Mouse (Mus musculus): Measurements from ENCODE around the gene Krt26. TPM values are rescaled to one million over a fixed set of nuclear protein-coding genes. Genes with fewer than 3 reads are reported as not detected.
A peak's percentile ranks its signal among the peaks of the same experiment; 100 is the strongest.

Gene Krt26
- not detected in 2 replicates for polyA plus RNA-seq (2014; fragmentation: Nextera tagmentation; extraction: Ambion mirVana)

DNA sequence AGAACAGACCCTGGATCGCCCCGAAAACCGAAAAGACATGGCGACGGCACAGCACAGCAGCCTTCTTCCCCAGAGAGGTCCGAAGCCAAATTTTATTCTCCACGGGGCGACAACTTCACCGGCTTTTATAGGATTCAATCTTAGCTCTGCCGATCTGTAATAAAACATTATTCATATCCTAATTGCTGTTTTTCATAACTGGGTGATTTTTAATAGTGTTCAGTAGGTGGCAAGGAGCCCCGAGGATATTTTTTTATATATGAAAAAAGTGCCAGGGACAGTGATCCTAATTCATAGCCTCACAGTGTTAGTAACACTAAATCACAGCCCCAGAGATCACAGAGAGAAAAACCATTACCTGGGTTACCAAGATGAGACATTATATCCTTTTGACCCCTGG, at the start of gene Krt26:
Gene Krt26 (minus strand): TSS at position 101 of the 400 bp plus-strand sequence.
- 95% methylated on average over 11 of the region's 11 CpGs for whole genome bisulfite sequencing
- no peak for ATAC-seq (replicated peaks; ENCODE audit: low FRiP score)
- no peaks in the 10 kb centered on the region; the same call in 1 of the 2 replicates for H3K4me1 ChIP-seq (replicated peaks; ENCODE audit: control insufficient read depth, insufficient read depth, low read length)

GRCm38 (mm10) chr11:99385813-99386721, 48.3 kb upstream of the Krt26 start:
- 2% methylated on average over 71 of the region's 71 CpGs for WGBS
- Histone ChIP-seq H3K4me2 (ENCODE audit: low read depth, low read length, severe bottlenecking) (peak overlapping the region; percentile 77), H3K4me1 (replicated peaks; ENCODE audit: control insufficient read depth, insufficient read depth, low read length) (no peaks in the 10 kb centered on the region; the same call in 1 of the 2 replicates), H3K4me3 (ENCODE audit: low read depth, low read length) (peak overlapping the region; percentile 57), H3K9ac (ENCODE audit: low read length) (peak overlapping the region; percentile 71), H3K9me3 (ENCODE audit: control insufficient read depth, low read length) (no peaks in the 10 kb centered on the region), H3K27ac (ENCODE audit: low read depth, low read length) (peak overlapping the region; percentile 96), H3K27me3 (ENCODE audit: control insufficient read depth, insufficient read depth, low read length) (no peaks in the 10 kb centered on the region), H3K36me3 (ENCODE audit: control insufficient read depth, insufficient read depth, low read length) (no peaks in the 10 kb centered on the region; the same call in 1 of the 2 replicates)
- peak; percentile 95 for DNase-seq (ENCODE audit: low spot score)
- peak; percentile 90 for ATAC-seq (replicated peaks; ENCODE audit: low FRiP score)

More for the DNA sequence above, at the start of gene Krt26:
- H3K4me3 ChIP-seq (ENCODE audit: low read depth, low read length), result no peak within 1 kb of the TSS
- no peaks in the 10 kb centered on the region for H3K27me3 ChIP-seq (ENCODE audit: control insufficient read depth, insufficient read depth, low read length)
- no peaks in the 10 kb centered on the region for H3K36me3 ChIP-seq (ENCODE audit: control insufficient read depth, insufficient read depth, low read length)
- no peak for DNase-seq (ENCODE audit: low spot score)
- H3K9me3 ChIP-seq (ENCODE audit: control insufficient read depth, low read length), result no peaks in the 10 kb centered on the region
- H3K9ac ChIP-seq (ENCODE audit: low read length), result no peak within 1 kb of the TSS
- H3K27ac ChIP-seq (ENCODE audit: low read depth, low read length), result no peak within 1 kb of the TSS
- H3K4me2 ChIP-seq (ENCODE audit: low read depth, low read length, severe bottlenecking), result no peak within 1 kb of the TSS

DNA sequence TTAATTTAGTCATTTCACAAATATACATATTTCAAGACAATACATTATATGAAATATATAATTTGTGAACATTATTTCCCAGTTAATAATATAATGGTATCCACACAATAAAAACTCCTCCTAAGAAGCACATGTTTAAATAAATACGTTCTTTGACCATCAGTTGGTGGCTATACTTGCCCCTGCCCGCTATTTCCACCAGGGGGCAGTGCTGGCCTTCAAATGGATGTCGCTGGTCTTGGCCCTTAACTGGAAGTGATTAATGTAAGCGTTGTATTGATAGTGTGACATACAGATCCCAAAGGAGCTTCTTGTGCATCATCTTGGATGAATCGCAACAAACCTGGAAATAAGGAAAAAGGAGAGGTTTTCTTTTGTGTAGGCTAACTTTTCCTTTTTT, 41.8 kb upstream of the Krt26 start:
- Histone ChIP-seq H3K4me2 (ENCODE audit: low read depth, low read length, severe bottlenecking) (no peak overlapping the region), H3K9ac (ENCODE audit: low read length) (no peak overlapping the region)
- 13% methylated on average over 5 of the region's 5 CpGs for WGBS

DNA sequence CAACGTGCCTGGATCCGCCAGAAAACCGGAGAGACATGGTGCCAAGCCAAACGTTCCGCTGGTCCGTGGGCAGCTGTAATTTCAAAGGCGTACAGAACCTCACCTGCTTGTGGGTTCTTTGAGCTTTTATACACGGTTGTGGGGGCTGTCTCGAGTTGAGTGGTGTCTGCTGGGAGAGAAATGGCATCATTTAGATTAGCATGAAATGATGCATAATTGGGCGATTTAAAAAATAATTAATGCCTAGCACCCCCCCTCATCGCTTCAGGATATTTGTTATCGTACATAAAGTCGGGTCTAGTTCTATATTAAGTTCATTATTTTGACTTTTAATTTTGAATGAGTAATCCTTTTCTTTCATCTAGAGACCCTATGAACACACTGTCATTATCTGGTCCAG, 37.0 kb upstream of the Krt26 start, which contains the start of gene Krt28:
Gene Krt28 (minus strand): TSS at position 101 of the 400 bp plus-strand sequence.
- ATAC-seq (replicated peaks; ENCODE audit: low FRiP score) (no peak), DNase-seq (ENCODE audit: low spot score) (no peak)
- Histone ChIP-seq H3K4me2 (ENCODE audit: low read depth, low read length, severe bottlenecking) (no peak within 1 kb of the TSS), H3K27me3 (ENCODE audit: control insufficient read depth, insufficient read depth, low read length) (no peaks in the 10 kb centered on the region), H3K36me3 (ENCODE audit: control insufficient read depth, insufficient read depth, low read length) (no peaks in the 10 kb centered on the region), H3K4me1 (replicated peaks; ENCODE audit: control insufficient read depth, insufficient read depth, low read length) (no peaks in the 10 kb centered on the region), H3K4me3 (ENCODE audit: low read depth, low read length) (no peak within 1 kb of the TSS), H3K9ac (ENCODE audit: low read length) (no peak within 1 kb of the TSS), H3K27ac (ENCODE audit: low read depth, low read length) (no peak within 1 kb of the TSS), H3K9me3 (ENCODE audit: control insufficient read depth, low read length) (no peaks in the 10 kb centered on the region)
- 87% methylated on average over 13 of the region's 13 CpGs for WGBS

More for the DNA sequence above, 41.8 kb upstream of the Krt26 start:
- Histone ChIP-seq H3K4me3 (ENCODE audit: low read depth, low read length) (no peak overlapping the region), H3K27ac (ENCODE audit: low read depth, low read length) (no peak overlapping the region), H3K27me3 (ENCODE audit: control insufficient read depth, insufficient read depth, low read length) (no peaks in the 10 kb centered on the region), H3K36me3 (ENCODE audit: control insufficient read depth, insufficient read depth, low read length) (no peaks in the 10 kb centered on the region), H3K9me3 (ENCODE audit: control insufficient read depth, low read length) (no peaks in the 10 kb centered on the region), H3K4me1 (replicated peaks; ENCODE audit: control insufficient read depth, insufficient read depth, low read length) (no peaks in the 10 kb centered on the region)
- DNase-seq (ENCODE audit: low spot score), result peak; percentile 84
- ATAC-seq (replicated peaks; ENCODE audit: low FRiP score), result no peak

GRCm38 (mm10) chr11:99369853-99370451, 32.2 kb upstream of the Krt26 start:
- Histone ChIP-seq H3K9me3 (ENCODE audit: control insufficient read depth, low read length) (no peaks in the 10 kb centered on the region), H3K27me3 (ENCODE audit: control insufficient read depth, insufficient read depth, low read length) (no peaks in the 10 kb centered on the region), H3K9ac (ENCODE audit: low read length) (no peak overlapping the region), H3K4me3 (ENCODE audit: low read depth, low read length) (no peak overlapping the region), H3K27ac (ENCODE audit: low read depth, low read length) (no peak overlapping the region), H3K4me1 (replicated peaks; ENCODE audit: control insufficient read depth, insufficient read depth, low read length) (no peaks in the 10 kb centered on the region), H3K4me2 (ENCODE audit: low read depth, low read length, severe bottlenecking) (no peak overlapping the region), H3K36me3 (ENCODE audit: control insufficient read depth, insufficient read depth, low read length) (no peaks in the 10 kb centered on the region)
- DNase-seq (ENCODE audit: low spot score), result no peak
- no peak for ATAC-seq (replicated peaks; ENCODE audit: low FRiP score)
- 90% methylated on average over 8 of the region's 8 CpGs for WGBS

DNA sequence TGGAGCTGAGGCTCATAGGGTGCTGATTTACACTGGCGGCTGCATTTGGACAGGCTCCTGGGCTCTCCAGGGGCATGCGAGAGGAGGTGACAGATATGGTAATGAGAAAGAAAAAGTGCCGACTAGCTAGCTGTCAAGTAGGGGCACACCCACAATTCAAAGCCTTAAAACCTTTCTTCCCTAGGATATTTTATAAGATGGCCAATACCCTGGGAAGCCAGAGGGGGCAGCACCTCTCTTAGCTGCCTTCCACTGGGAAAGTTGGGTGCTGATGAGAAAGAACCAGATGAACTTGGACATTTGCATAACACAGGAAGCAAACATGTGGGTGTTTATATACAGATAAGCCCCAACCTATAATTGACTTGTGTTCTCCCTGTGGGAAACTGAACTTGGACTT, 31.5 kb upstream of the Krt26 start:
- Histone ChIP-seq H3K4me1 (replicated peaks; ENCODE audit: control insufficient read depth, insufficient read depth, low read length) (no peaks in the 10 kb centered on the region), H3K27ac (ENCODE audit: low read depth, low read length) (no peak overlapping the region), H3K9me3 (ENCODE audit: control insufficient read depth, low read length) (no peaks in the 10 kb centered on the region), H3K4me3 (ENCODE audit: low read depth, low read length) (no peak overlapping the region), H3K27me3 (ENCODE audit: control insufficient read depth, insufficient read depth, low read length) (no peaks in the 10 kb centered on the region), H3K9ac (ENCODE audit: low read length) (no peak overlapping the region), H3K36me3 (ENCODE audit: control insufficient read depth, insufficient read depth, low read length) (no peaks in the 10 kb centered on the region), H3K4me2 (ENCODE audit: low read depth, low read length, severe bottlenecking) (no peak overlapping the region)
- WGBS, result 30% methylated on average over 3 of the region's 3 CpGs
- ATAC-seq (replicated peaks; ENCODE audit: low FRiP score) (no peak), DNase-seq (ENCODE audit: low spot score) (peak; percentile 54)

DNA sequence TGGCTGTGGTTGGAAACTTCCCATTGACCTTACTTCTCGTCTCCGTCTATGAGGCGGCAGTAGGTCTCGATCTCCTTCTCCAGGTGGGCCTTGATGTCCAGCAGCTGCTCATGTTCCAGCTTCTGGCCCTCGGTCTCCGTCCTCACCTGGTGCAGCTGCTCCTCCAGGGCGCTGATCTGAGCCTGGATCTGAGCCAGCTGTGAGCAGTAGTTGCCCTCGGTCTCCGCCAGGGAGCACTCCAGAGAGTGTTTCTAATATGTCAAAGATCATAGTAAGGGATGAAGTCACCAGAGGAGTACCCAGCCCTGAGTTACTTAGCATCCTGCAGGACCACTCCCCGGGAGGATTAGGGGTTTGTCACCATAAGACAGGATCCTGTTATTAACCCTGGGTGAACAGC, 29.0 kb upstream of the Krt26 start:
- no peaks in the 10 kb centered on the region for H3K36me3 ChIP-seq (ENCODE audit: control insufficient read depth, insufficient read depth, low read length)
- no peak overlapping the region for H3K4me3 ChIP-seq (ENCODE audit: low read depth, low read length)
- DNase-seq (ENCODE audit: low spot score) (peak; percentile 53), ATAC-seq (replicated peaks; ENCODE audit: low FRiP score) (no peak)
- H3K4me1 ChIP-seq (replicated peaks; ENCODE audit: control insufficient read depth, insufficient read depth, low read length), result no peaks in the 10 kb centered on the region
- no peak overlapping the region for H3K27ac ChIP-seq (ENCODE audit: low read depth, low read length)
- WGBS, result 54% methylated on average over 10 of the region's 10 CpGs
- no peaks in the 10 kb centered on the region for H3K9me3 ChIP-seq (ENCODE audit: control insufficient read depth, low read length)
- no peak overlapping the region for H3K4me2 ChIP-seq (ENCODE audit: low read depth, low read length, severe bottlenecking)
- H3K27me3 ChIP-seq (ENCODE audit: control insufficient read depth, insufficient read depth, low read length), result no peaks in the 10 kb centered on the region
- H3K9ac ChIP-seq (ENCODE audit: low read length), result no peak overlapping the region

DNA sequence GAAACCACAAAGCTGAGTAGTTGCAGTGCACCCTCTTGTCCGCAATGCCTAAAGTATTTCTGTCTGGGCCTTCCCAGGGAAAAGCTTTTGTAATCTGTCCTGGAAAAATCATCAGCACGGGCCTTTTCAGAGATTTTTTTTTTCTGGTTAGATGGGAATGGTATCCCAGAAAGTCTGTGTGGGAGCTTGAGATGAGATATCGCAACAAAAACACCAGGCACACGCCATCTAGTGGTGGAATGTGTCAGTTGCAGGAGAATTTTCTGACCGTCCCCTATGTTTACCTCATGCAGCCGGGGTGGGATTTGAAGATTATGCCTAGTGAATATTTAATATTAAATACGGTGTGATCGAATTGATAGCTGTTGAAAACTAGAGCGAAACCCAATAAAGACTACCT, 26.6 kb upstream of the Krt26 start:
- H3K4me1 ChIP-seq (replicated peaks; ENCODE audit: control insufficient read depth, insufficient read depth, low read length), result no peaks in the 10 kb centered on the region
- DNase-seq (ENCODE audit: low spot score), result peak; percentile 66

More for the DNA sequence above, 26.6 kb upstream of the Krt26 start:
- H3K4me3 ChIP-seq (ENCODE audit: low read depth, low read length), result no peak overlapping the region
- H3K9me3 ChIP-seq (ENCODE audit: control insufficient read depth, low read length), result no peaks in the 10 kb centered on the region
- H3K9ac ChIP-seq (ENCODE audit: low read length), result no peak overlapping the region
- ATAC-seq (replicated peaks; ENCODE audit: low FRiP score), result no peak
- H3K27me3 ChIP-seq (ENCODE audit: control insufficient read depth, insufficient read depth, low read length), result no peaks in the 10 kb centered on the region
- 33% methylated on average over 9 of the region's 9 CpGs for WGBS
- H3K27ac ChIP-seq (ENCODE audit: low read depth, low read length), result no peak overlapping the region
- no peaks in the 10 kb centered on the region for H3K36me3 ChIP-seq (ENCODE audit: control insufficient read depth, insufficient read depth, low read length)
- H3K4me2 ChIP-seq (ENCODE audit: low read depth, low read length, severe bottlenecking), result no peak overlapping the region

All from forebrain, embryonic 11.5 days (tissue).